Mouse (Mus musculus): ENCODE data around the gene Rbm4b.

Gene Rbm4b

GRCm38 (mm10) chr19:4811063-4811908 is 55.0 kb downstream of the Rbm4b start, which contains the start of the genes Gm21992 and Rbm14:
Gene Gm21992, minus strand, starts transcription at chr19:4811612.
Gene Rbm14, minus strand, starts transcription at chr19:4811634.
- DNase-seq = peak; percentile 96

GRCm38 (mm10) chr19:4811909-4812242 is 55.6 kb downstream of the Rbm4b start:
- no peak for DNase-seq

GRCm38 (mm10) chr19:4812334-4812949 is 56.1 kb downstream of the Rbm4b start:
- DNase-seq = peak; percentile 12

GRCm38 (mm10) chr19:4813015-4813414 is 56.7 kb downstream of the Rbm4b start:
- DNase-seq = peak; percentile 29
